Mouse (Mus musculus): ENCODE measurements around the gene Plxna1. TPM values are rescaled to one million over a fixed set of nuclear protein-coding genes. Genes with fewer than 3 reads are reported as not detected.
A peak's percentile ranks its signal among the peaks of the same experiment; 100 is the strongest.

Plxna1 gene
- polyA plus RNA-seq, 1 experiment from 2014 or later, result 9.2 TPM

DNA sequence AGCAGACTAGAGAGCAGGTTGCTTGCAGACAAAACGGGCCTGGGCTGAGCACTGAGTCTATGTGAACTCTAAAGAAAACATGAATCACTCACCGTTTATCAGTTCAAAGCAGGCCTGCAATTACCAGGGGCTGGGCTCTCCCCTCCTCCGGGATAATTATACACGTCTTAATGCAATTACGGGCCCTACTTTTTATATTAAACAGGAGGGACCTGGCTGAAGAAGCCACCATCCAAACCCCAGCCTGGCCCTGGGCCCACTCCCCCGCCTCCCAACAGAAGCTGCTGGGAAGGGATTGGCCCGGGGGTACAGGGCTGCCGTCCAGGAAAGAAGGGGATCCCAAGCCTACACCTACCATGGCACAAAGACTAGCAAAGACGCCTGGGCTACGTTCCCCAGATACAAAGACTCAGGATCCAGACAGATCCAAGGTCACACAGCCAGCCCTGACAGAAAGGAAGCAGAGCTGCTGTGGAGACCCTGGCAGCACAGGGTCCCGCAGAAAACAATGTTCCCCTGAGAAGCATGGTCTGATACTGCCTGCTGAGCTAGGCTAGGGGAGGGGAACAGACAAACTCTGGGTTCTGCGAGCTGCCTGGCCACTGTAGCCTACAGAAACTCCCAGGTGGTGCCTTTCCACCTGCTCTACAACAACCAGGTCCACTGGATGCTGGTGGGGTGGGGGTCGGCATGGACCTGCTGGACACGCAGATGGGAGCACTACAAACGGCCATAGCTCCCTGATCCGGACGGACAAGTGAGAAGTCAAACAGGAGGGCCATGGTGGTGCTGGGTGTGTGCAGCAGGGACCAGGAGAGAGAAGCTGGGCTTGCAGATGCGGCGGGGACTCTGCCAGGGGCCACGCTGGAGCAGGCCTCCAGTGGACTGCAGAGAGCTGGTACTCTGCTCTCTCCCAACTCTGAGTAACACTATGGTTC lies 2.4 kb downstream of the Plxna1 start:
- H3K4me1 ChIP-seq (replicated peaks; ENCODE audit: control insufficient read depth, insufficient read depth, low read length), result peaks cover 11% of the 10 kb centered on the region; the same call in 1 of the 2 replicates
- peak overlapping the region; percentile 98 for H3K4me2 ChIP-seq (replicated peaks; ENCODE audit: low read depth)
- WGBS, result 59% methylated on average over 20 of the region's 20 CpGs
- no peak overlapping the region for H3K27ac ChIP-seq (ENCODE audit: low read depth, low read length)
- no peaks in the 10 kb centered on the region; the same call in 1 of the 2 replicates for H3K27me3 ChIP-seq (replicated peaks; ENCODE audit: control insufficient read depth, insufficient read depth, low read length)
- no peak overlapping the region for H3K9ac ChIP-seq (ENCODE audit: low read depth, low read length)
- no peak for TF ChIP-seq CTCF (IDR thresholded peaks at IDR 0.05; ENCODE audit: low read depth)
- no peak overlapping the region for H3K4me3 ChIP-seq (ENCODE audit: low read depth, low read length)
- H3K9me3 ChIP-seq (ENCODE audit: control insufficient read depth), result no peaks in the 10 kb centered on the region
- ATAC-seq, result no peak
- H3K36me3 ChIP-seq (ENCODE audit: control insufficient read depth, insufficient read depth), result peaks cover 12% of the 10 kb centered on the region

DNA sequence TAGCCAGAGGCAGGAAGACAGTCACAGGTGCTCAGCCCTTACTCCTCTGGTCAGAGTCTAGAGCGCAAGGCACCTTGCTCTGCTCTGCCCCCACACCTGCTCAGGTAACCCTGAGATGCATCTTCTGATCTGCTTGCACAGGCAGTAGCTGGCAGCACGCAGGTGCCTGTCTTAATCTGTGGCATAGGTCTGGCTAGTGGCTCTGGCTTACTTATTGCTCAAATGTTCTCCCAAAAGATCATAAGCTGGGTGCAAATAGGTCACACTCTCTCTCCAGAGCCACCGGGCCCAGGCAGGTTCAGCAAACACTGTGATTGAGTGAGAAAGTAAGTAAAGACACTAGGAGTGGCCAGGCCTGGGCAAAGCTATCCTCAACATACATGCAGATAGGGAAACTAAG lies 3.2 kb downstream of the Plxna1 start:
- H3K4me3 ChIP-seq (ENCODE audit: low read depth, low read length), result no peak overlapping the region
- H3K9me3 ChIP-seq (ENCODE audit: control insufficient read depth), result no peaks in the 10 kb centered on the region
- H3K27ac ChIP-seq (ENCODE audit: low read depth, low read length), result no peak overlapping the region
- no peak for TF ChIP-seq CTCF (IDR thresholded peaks at IDR 0.05; ENCODE audit: low read depth)
- H3K9ac ChIP-seq (ENCODE audit: low read depth, low read length), result no peak overlapping the region
- WGBS, result 61% methylated on average over 3 of the region's 3 CpGs
- peaks cover 11% of the 10 kb centered on the region; the same call in 1 of the 2 replicates for H3K4me1 ChIP-seq (replicated peaks; ENCODE audit: control insufficient read depth, insufficient read depth, low read length)
- H3K27me3 ChIP-seq (replicated peaks; ENCODE audit: control insufficient read depth, insufficient read depth, low read length), result no peaks in the 10 kb centered on the region; the same call in 1 of the 2 replicates
- H3K36me3 ChIP-seq (ENCODE audit: control insufficient read depth, insufficient read depth), result peaks cover 15% of the 10 kb centered on the region
- no peak for ATAC-seq
- H3K4me2 ChIP-seq (replicated peaks; ENCODE audit: low read depth), result no peak overlapping the region

DNA sequence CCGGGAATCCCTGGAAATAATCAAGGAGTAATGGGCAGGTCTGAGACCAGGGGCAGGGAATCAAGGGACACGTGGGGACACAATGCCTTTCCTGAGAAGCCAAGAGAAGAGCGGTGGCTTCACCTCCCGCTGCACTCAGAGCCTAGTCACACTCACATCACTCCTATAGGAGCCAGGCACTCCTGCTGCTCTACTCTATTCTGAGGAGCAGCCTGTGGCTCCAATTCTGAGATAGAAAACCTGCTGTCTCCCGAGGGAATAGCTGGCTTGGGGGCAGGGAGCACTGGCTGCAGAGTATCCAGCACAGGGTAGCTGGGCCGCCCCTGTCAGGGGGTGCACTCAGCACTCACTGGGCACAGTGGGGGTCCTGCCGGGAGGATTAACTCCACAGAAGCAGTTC lies 6.8 kb downstream of the Plxna1 start:
- no peak overlapping the region for H3K4me3 ChIP-seq (ENCODE audit: low read depth, low read length)
- no peak overlapping the region for H3K9ac ChIP-seq (ENCODE audit: low read depth, low read length)
- no peak overlapping the region for H3K27ac ChIP-seq (ENCODE audit: low read depth, low read length)
- ATAC-seq, result no peak
- no peaks in the 10 kb centered on the region for H3K27me3 ChIP-seq (replicated peaks; ENCODE audit: control insufficient read depth, insufficient read depth, low read length)
- WGBS, result 78% methylated on average over 7 of the region's 7 CpGs
- peaks cover 22% of the 10 kb centered on the region for H3K36me3 ChIP-seq (ENCODE audit: control insufficient read depth, insufficient read depth)
- TF ChIP-seq CTCF (IDR thresholded peaks at IDR 0.05; ENCODE audit: low read depth), result no peak
- H3K9me3 ChIP-seq (ENCODE audit: control insufficient read depth), result no peaks in the 10 kb centered on the region
- 0 out of 2 replicates have a peak, but pooled peaks cover 3% of the 10 kb centered on the region for H3K4me1 ChIP-seq (replicated peaks; ENCODE audit: control insufficient read depth, insufficient read depth, low read length)
- H3K4me2 ChIP-seq (replicated peaks; ENCODE audit: low read depth), result no peak overlapping the region

DNA sequence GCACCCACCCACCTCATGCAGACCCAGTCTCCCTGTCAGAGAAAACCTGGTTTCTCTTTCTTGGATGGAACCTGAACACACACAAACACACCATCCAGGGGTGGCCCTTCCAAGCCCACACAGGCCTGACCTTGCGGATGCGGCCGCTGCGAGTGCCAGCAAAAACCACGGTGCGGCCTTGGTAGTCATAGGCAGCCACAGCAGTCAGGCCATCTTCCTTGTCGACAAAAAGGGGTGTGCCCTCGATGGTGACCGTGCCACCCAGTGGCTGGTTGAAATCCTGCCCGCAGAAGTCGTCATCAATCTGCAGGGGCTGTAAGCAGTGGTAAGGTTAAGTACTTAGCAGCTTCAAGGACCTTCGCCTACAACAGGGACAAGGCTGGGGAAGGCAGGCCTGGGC lies 7.7 kb downstream of the Plxna1 start:
- Histone ChIP-seq H3K9me3 (ENCODE audit: control insufficient read depth) (no peaks in the 10 kb centered on the region), H3K9ac (ENCODE audit: low read depth, low read length) (no peak overlapping the region), H3K36me3 (ENCODE audit: control insufficient read depth, insufficient read depth) (peaks cover 30% of the 10 kb centered on the region), H3K4me3 (ENCODE audit: low read depth, low read length) (no peak overlapping the region), H3K4me2 (replicated peaks; ENCODE audit: low read depth) (no peak overlapping the region), H3K4me1 (replicated peaks; ENCODE audit: control insufficient read depth, insufficient read depth, low read length) (0 out of 2 replicates have a peak, but pooled peaks cover 3% of the 10 kb centered on the region), H3K27ac (ENCODE audit: low read depth, low read length) (no peak overlapping the region), H3K27me3 (replicated peaks; ENCODE audit: control insufficient read depth, insufficient read depth, low read length) (no peaks in the 10 kb centered on the region)
- TF ChIP-seq CTCF (IDR thresholded peaks at IDR 0.05; ENCODE audit: low read depth), result no peak
- WGBS, result 81% methylated on average over 12 of the region's 12 CpGs
- no peak for ATAC-seq

DNA sequence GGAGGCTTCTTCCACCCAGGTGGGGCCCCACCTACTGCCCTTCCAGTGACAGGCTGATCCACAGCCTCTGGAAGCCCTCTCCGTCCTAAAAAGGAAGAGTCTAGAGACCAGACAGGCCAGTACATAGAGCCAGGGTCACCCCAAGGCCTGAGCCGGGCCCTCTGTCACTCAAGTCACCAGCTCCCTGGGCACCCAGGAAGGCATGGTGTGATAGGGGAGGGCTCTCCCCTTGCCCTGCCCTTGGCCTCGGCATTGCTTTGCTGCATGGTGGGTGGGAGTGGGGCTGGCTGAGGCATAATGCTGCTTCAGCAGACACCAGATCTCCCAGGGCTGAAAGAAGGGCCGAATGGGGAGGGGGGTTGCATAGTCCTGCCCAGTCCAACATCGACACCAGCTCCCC lies 8.3 kb downstream of the Plxna1 start:
- Histone ChIP-seq H3K4me3 (ENCODE audit: low read depth, low read length) (no peak overlapping the region), H3K36me3 (ENCODE audit: control insufficient read depth, insufficient read depth) (peaks cover 30% of the 10 kb centered on the region), H3K4me1 (replicated peaks; ENCODE audit: control insufficient read depth, insufficient read depth, low read length) (0 out of 2 replicates have a peak, but pooled peaks cover 3% of the 10 kb centered on the region), H3K27ac (ENCODE audit: low read depth, low read length) (no peak overlapping the region), H3K4me2 (replicated peaks; ENCODE audit: low read depth) (no peak overlapping the region), H3K9ac (ENCODE audit: low read depth, low read length) (no peak overlapping the region), H3K27me3 (replicated peaks; ENCODE audit: control insufficient read depth, insufficient read depth, low read length) (no peaks in the 10 kb centered on the region), H3K9me3 (ENCODE audit: control insufficient read depth) (no peaks in the 10 kb centered on the region)
- 78% methylated on average over 5 of the region's 5 CpGs for WGBS
- TF ChIP-seq CTCF (IDR thresholded peaks at IDR 0.05; ENCODE audit: low read depth), result no peak
- no peak for ATAC-seq

DNA sequence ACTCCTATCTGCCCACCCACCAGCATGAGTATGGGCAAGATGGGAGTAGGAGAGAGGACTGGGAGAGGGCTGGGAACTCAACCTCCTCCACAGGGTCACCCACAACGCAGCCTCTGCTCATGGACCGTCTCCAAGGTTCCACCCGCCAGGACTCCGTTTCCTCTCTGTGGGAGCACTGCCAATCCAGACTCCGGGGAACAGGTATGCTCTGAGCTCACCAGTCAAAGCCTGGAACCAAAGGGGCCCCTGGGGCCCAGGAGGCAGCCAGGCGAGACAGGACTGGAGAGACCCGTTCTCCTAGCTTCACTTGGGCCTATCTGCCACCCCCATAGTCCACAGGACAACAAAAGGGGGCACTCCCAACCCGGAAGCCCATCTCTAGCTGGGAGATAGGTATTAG lies 9.3 kb downstream of the Plxna1 start:
- Histone ChIP-seq H3K36me3 (ENCODE audit: control insufficient read depth, insufficient read depth) (peaks cover 34% of the 10 kb centered on the region), H3K4me3 (ENCODE audit: low read depth, low read length) (no peak overlapping the region), H3K4me2 (replicated peaks; ENCODE audit: low read depth) (no peak overlapping the region), H3K4me1 (replicated peaks; ENCODE audit: control insufficient read depth, insufficient read depth, low read length) (0 out of 2 replicates have a peak, but pooled peaks cover 3% of the 10 kb centered on the region), H3K9ac (ENCODE audit: low read depth, low read length) (no peak overlapping the region), H3K27ac (ENCODE audit: low read depth, low read length) (no peak overlapping the region), H3K27me3 (replicated peaks; ENCODE audit: control insufficient read depth, insufficient read depth, low read length) (no peaks in the 10 kb centered on the region), H3K9me3 (ENCODE audit: control insufficient read depth) (no peaks in the 10 kb centered on the region)
- WGBS, result 49% methylated on average over 8 of the region's 8 CpGs
- TF ChIP-seq CTCF (IDR thresholded peaks at IDR 0.05; ENCODE audit: low read depth), result no peak
- ATAC-seq, result peak; percentile 24; the same call in 1 of the 2 replicates

Measured in intestine, postnatal 0 days (tissue).